Mouse (Mus musculus) midbrain, embryonic 15.5 days (tissue): Measurements from ENCODE around the gene Otud1. TPM values are rescaled to one million over a fixed set of nuclear protein-coding genes. Genes with fewer than 3 reads are reported as not detected.

Source experiments
- ATAC-seq: fragments of 200-750 bp; cut with Nextera tagmentation; replicated peaks from 2 replicates; pipeline ENCODE4 v1.8.0; 2017; ENCODE audit warnings: moderate TSS enrichment
- H3K27ac ChIP-seq: fragments of 300-500 bp; sonication (generic); 2 replicates; pipeline ENCODE4 v1.5.1; 2015; ENCODE audit warnings: mild to moderate bottlenecking, inconsistent platforms
- H3K27me3 ChIP-seq: fragments of 300-500 bp; sonication (generic); replicated peaks from 2 replicates; pipeline ENCODE4 v1.6.1; 2015; ENCODE audit warnings: inconsistent platforms
- H3K36me3 ChIP-seq: fragments of 300-500 bp; sonication (generic); replicated peaks from 2 replicates; pipeline ENCODE4 v1.6.1; 2015; ENCODE audit warnings: inconsistent platforms
- H3K4me1 ChIP-seq: fragments of 300-500 bp; sonication (generic); 2 replicates; pipeline ENCODE4 v1.6.1; 2015; ENCODE audit warnings: inconsistent platforms
- H3K4me2 ChIP-seq: fragments of 300-500 bp; sonication (generic); 2 replicates; pipeline ENCODE4 v1.6.1; 2015; ENCODE audit warnings: inconsistent platforms, mild to moderate bottlenecking, moderate library complexity
- H3K4me3 ChIP-seq: fragments of 300-500 bp; sonication (generic); 2 replicates; pipeline ENCODE4 v1.5.1; 2015; ENCODE audit warnings: mild to moderate bottlenecking, inconsistent platforms
- H3K9ac ChIP-seq: fragments of 300-500 bp; sonication (generic); 2 replicates; pipeline ENCODE4 v1.6.1; 2015; ENCODE audit warnings: mild to moderate bottlenecking, inconsistent platforms
- H3K9me3 ChIP-seq: fragments of 300-500 bp; sonication (generic); 2 replicates; pipeline ENCODE4 v1.6.1; 2016; ENCODE audit warnings: inconsistent platforms
- WGBS: fragments of 180-500 bp; shearing (Covaris S2); methylation state at CpG from one replicate; pipeline ENCODE4 v1.1.7; 2015; ENCODE audit warnings: mixed read lengths; 5-methylcytosine and 5-hydroxymethylcytosine counted together
- polyA plus RNA-seq: library from polyadenylated mRNA; unstranded; fragments of >200 nt; fragmentation: Nextera tagmentation; extraction: Ambion mirVana; gene quantifications from 2 replicates; pipeline ENCODE4 v1.2.1, GENCODE M21; 2015

The Otud1 gene
- 1.3 and 1.4 TPM in 2 replicates for polyA plus RNA-seq

- no peaks in the 10 kb centered on the region for H3K36me3 ChIP-seq
- H3K9me3 ChIP-seq = no peaks in the 10 kb centered on the region
- peak within 1 kb of the TSS; percentile 64 for H3K4me2 ChIP-seq
- peak; percentile 97 for ATAC-seq
- H3K27ac ChIP-seq = peak within 1 kb of the TSS; percentile 84
- under 1% methylated on average over 57 of the region's 62 CpGs for WGBS
- H3K9ac ChIP-seq = peak within 1 kb of the TSS; percentile 68
- peaks cover 21% of the 10 kb centered on the region for H3K4me1 ChIP-seq
- H3K4me3 ChIP-seq = peak within 1 kb of the TSS; percentile 87
- H3K27me3 ChIP-seq = peaks cover 15% of the 10 kb centered on the region
Observed at GRCm38 (mm10) chr2:19657158-19657874, at the start of gene Otud1. Otud1 (plus strand) TSS chr2:19657752.

GRCm38 (mm10) chr2:19607852-19608251, 49.7 kb upstream of the Otud1 start:
- no peak for ATAC-seq
- Histone ChIP-seq H3K27ac (no peak overlapping the region), H3K9me3 (no peaks in the 10 kb centered on the region), H3K27me3 (no peaks in the 10 kb centered on the region), H3K36me3 (no peaks in the 10 kb centered on the region), H3K4me3 (no peak overlapping the region), H3K4me1 (no peaks in the 10 kb centered on the region), H3K4me2 (no peak overlapping the region), H3K9ac (no peak overlapping the region)
- 56% methylated on average over 1 of the region's 1 CpGs for WGBS

- Histone ChIP-seq H3K27ac (no peak overlapping the region), H3K4me1 (no peaks in the 10 kb centered on the region), H3K9ac (no peak overlapping the region), H3K27me3 (no peaks in the 10 kb centered on the region), H3K4me3 (no peak overlapping the region), H3K9me3 (no peaks in the 10 kb centered on the region), H3K4me2 (no peak overlapping the region), H3K36me3 (no peaks in the 10 kb centered on the region)
- 61% methylated on average over 3 of the region's 3 CpGs for WGBS
- no peak for ATAC-seq
Observed at GRCm38 (mm10) chr2:19608410-19609073, 49.0 kb upstream of the Otud1 start.

GRCm38 (mm10) chr2:19622041-19622440, 35.5 kb upstream of the Otud1 start:
- Histone ChIP-seq H3K4me2 (no peak overlapping the region), H3K27me3 (no peaks in the 10 kb centered on the region), H3K9me3 (no peaks in the 10 kb centered on the region), H3K9ac (no peak overlapping the region), H3K36me3 (no peaks in the 10 kb centered on the region), H3K4me1 (no peaks in the 10 kb centered on the region), H3K4me3 (no peak overlapping the region), H3K27ac (no peak overlapping the region)
- WGBS = 87% methylated on average over 1 of the region's 1 CpGs
- ATAC-seq = no peak

- no peak for ATAC-seq
- H3K36me3 ChIP-seq = no peaks in the 10 kb centered on the region
- no peak overlapping the region for H3K4me3 ChIP-seq
- H3K4me1 ChIP-seq = no peaks in the 10 kb centered on the region
- H3K9me3 ChIP-seq = no peaks in the 10 kb centered on the region
- WGBS = 84% methylated on average over 6 of the region's 6 CpGs
- H3K27ac ChIP-seq = no peak overlapping the region
- no peaks in the 10 kb centered on the region for H3K27me3 ChIP-seq
- H3K4me2 ChIP-seq = no peak overlapping the region
- no peak overlapping the region for H3K9ac ChIP-seq
Observed at GRCm38 (mm10) chr2:19627044-19627443, 30.5 kb upstream of the Otud1 start.

- ATAC-seq = no peak
- Histone ChIP-seq H3K27me3 (no peaks in the 10 kb centered on the region), H3K4me3 (no peak overlapping the region), H3K4me1 (no peaks in the 10 kb centered on the region), H3K9ac (no peak overlapping the region), H3K36me3 (no peaks in the 10 kb centered on the region), H3K9me3 (no peaks in the 10 kb centered on the region), H3K27ac (no peak overlapping the region), H3K4me2 (no peak overlapping the region)
- WGBS = 86% methylated on average over 4 of the region's 4 CpGs
Observed at GRCm38 (mm10) chr2:19627920-19628608, 29.5 kb upstream of the Otud1 start.

GRCm38 (mm10) chr2:19630544-19630943, 27.0 kb upstream of the Otud1 start:
- 79% methylated on average over 1 of the region's 1 CpGs for WGBS

GRCm38 (mm10) chr2:19633406-19633920, 24.1 kb upstream of the Otud1 start:
- Histone ChIP-seq H3K9ac (no peak overlapping the region), H3K4me2 (no peak overlapping the region), H3K27ac (no peak overlapping the region), H3K36me3 (no peaks in the 10 kb centered on the region), H3K4me3 (no peak overlapping the region), H3K9me3 (no peaks in the 10 kb centered on the region), H3K4me1 (no peaks in the 10 kb centered on the region), H3K27me3 (no peaks in the 10 kb centered on the region)
- WGBS = 68% methylated on average over 2 of the region's 2 CpGs
- no peak for ATAC-seq

More at GRCm38 (mm10) chr2:19630544-19630943, 27.0 kb upstream of the Otud1 start:
- Histone ChIP-seq H3K9me3 (no peaks in the 10 kb centered on the region), H3K27ac (no peak overlapping the region), H3K9ac (no peak overlapping the region), H3K4me2 (no peak overlapping the region), H3K36me3 (no peaks in the 10 kb centered on the region), H3K4me3 (no peak overlapping the region), H3K27me3 (no peaks in the 10 kb centered on the region), H3K4me1 (no peaks in the 10 kb centered on the region)
- no peak for ATAC-seq

- Histone ChIP-seq H3K4me2 (no peak overlapping the region), H3K4me3 (no peak overlapping the region), H3K9ac (no peak overlapping the region), H3K27ac (no peak overlapping the region), H3K36me3 (no peaks in the 10 kb centered on the region), H3K4me1 (no peaks in the 10 kb centered on the region), H3K27me3 (no peaks in the 10 kb centered on the region), H3K9me3 (no peaks in the 10 kb centered on the region)
- 79% methylated on average over 2 of the region's 2 CpGs for WGBS
- ATAC-seq = no peak
Observed at GRCm38 (mm10) chr2:19645182-19645581, 12.4 kb upstream of the Otud1 start.

- Histone ChIP-seq H3K36me3 (no peaks in the 10 kb centered on the region), H3K4me3 (no peak overlapping the region), H3K4me1 (no peaks in the 10 kb centered on the region), H3K27me3 (no peaks in the 10 kb centered on the region), H3K9ac (no peak overlapping the region), H3K9me3 (no peaks in the 10 kb centered on the region), H3K27ac (no peak overlapping the region), H3K4me2 (no peak overlapping the region)
- ATAC-seq = no peak
- WGBS = 71% methylated on average over 4 of the region's 4 CpGs
Observed at GRCm38 (mm10) chr2:19646144-19646543, 11.4 kb upstream of the Otud1 start.

GRCm38 (mm10) chr2:19646910-19647309, 10.6 kb upstream of the Otud1 start:
- no peaks in the 10 kb centered on the region for H3K27me3 ChIP-seq
- H3K9me3 ChIP-seq = no peaks in the 10 kb centered on the region
- no peak for ATAC-seq
- H3K36me3 ChIP-seq = no peaks in the 10 kb centered on the region
- H3K4me3 ChIP-seq = no peak overlapping the region
- WGBS = 23% methylated on average over 1 of the region's 1 CpGs
- H3K27ac ChIP-seq = no peak overlapping the region
- no peaks in the 10 kb centered on the region for H3K4me1 ChIP-seq
- no peak overlapping the region for H3K9ac ChIP-seq
- no peak overlapping the region for H3K4me2 ChIP-seq

- Histone ChIP-seq H3K4me2 (peak overlapping the region; percentile 64), H3K27me3 (peaks cover 15% of the 10 kb centered on the region), H3K9me3 (no peaks in the 10 kb centered on the region), H3K27ac (no peak overlapping the region), H3K4me3 (no peak overlapping the region), H3K9ac (no peak overlapping the region), H3K36me3 (no peaks in the 10 kb centered on the region), H3K4me1 (peaks cover 21% of the 10 kb centered on the region)
- WGBS = 23% methylated on average over 5 of the region's 5 CpGs
- ATAC-seq = no peak
Observed at GRCm38 (mm10) chr2:19656436-19656835, 1.1 kb upstream of the Otud1 start.
